Mouse (Mus musculus) natural killer cell, adult 2 months (primary cell): ENCODE data around the gene Unc80.
"Not testable (repeated sequence)": the region's sequence is repeated elsewhere in the genome, so short reads cannot be mapped to it uniquely, and the experiment has no call there.

Experiments used
- DNase-seq, 2 experiments: peaks; one replicate each; pipeline ENCODE4 v3.0.0; 2022; ENCODE audit warnings: low spot score in 2 of 2

Gene Unc80

GRCm38 (mm10) chr1:66617188-66617587 is 149.0 kb downstream of the Unc80 start:
- no peak for DNase-seq

GRCm38 (mm10) chr1:66638177-66638576 is 170.0 kb downstream of the Unc80 start:
- no peak for DNase-seq

GRCm38 (mm10) chr1:66646894-66647293 is 178.7 kb downstream of the Unc80 start:
- no peak for DNase-seq

DNA sequence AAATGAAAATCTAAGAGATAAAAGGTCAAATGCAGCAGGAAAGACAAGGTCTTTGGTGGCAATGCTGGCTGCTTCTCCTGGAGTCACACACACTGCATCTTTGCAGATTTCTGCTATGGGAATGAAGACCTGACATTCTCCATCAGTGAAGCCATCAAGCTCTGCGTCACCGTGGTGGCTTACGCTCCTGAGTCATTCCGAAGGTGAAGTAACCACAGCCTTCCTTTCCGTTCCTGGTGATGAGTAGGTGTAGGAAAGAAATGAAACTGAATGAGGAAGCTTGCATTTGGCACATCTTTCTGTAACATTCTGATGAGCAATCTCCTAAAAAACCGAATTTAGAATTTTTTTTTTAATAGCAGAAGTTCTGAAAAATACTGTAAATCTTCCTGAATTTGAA is 181.4 kb downstream of the Unc80 start:
- no peak for DNase-seq

DNA sequence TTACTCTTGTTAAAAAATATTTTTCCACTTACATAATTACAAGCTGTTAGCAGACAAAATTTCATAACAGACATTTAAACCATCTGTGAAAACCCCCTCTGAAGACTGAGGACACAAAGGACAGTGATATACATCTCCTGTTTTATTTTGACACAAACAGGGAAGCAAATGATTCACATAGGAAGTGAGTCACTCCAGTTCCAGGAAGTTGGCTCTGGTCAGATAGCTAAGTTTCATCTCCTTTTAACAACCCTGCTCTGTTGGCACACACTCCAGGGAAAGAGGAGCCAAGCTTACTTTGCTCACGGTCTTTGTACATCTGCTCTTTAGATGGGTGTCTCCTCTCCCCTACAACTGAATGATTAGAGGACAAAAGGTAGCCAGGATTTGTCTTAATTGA is 181.8 kb downstream of the Unc80 start:
- DNase-seq = no peak

DNA sequence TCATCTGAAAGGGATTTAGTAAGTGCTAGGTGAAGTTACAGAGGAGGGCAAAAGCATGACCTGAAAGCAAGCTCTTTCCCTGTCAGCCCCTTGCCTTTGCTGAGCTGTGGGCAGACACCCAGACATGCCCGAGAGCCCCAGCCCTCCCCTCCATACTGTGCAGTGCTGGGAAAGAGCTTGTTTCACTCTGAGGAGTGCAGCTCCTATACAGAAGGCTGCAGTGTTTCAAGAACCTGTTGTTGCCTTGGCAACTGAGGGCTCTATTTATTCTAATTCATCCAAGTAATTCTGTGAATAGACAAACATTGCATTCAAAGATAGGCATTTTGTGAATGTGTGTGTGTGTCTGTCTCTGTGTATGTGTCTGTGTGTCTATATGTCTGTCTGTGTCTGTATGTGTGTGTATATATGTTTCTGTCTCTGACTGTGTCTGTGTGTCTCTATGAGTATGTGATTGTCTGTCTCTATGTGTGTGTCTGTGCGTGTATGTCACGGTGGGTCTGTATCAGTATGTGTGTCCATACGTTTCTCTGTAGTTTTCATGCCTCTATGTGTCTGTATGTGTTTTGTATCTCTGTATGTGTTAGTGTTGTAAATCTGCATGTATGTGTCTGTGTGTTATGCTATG is 187.1 kb downstream of the Unc80 start:
- DNase-seq = no peak

DNA sequence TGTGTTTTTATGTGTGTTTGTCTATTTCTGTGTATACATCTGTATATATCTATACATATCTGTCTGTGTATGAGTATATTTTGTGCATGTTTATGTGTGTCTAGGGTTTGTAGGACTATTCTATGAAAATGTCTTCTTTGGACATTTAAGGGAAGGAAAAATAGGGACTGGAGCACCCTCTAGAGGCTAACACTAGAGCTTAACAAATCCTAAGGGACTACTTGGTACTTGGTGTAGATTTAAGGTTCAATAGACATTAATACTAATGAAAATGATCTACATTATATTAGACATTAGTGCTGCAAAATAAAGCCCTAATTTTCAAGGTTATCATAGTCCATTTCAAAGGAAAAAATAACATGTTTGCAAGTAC is 187.6 kb downstream of the Unc80 start:
- DNase-seq = no peak

DNA sequence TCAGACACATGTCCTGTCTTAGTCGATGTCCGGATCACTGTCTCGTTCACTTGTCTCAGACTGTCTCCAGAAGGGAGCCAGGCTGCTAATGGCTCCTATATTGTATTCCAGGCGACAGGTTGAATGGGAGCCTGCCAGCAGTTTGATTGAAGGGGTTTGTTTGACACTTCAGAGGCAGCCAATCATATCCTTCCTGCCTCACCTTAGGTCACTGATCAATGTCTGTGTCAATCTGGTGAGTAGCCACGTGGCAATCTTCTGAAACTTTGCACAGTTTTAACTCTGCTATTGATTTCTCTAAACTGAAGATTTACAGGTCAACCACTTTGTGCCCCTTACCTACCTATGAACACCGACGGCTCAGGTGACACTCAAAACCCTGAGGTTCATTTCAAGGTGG is 203.3 kb downstream of the Unc80 start:
- no peak for DNase-seq

DNA sequence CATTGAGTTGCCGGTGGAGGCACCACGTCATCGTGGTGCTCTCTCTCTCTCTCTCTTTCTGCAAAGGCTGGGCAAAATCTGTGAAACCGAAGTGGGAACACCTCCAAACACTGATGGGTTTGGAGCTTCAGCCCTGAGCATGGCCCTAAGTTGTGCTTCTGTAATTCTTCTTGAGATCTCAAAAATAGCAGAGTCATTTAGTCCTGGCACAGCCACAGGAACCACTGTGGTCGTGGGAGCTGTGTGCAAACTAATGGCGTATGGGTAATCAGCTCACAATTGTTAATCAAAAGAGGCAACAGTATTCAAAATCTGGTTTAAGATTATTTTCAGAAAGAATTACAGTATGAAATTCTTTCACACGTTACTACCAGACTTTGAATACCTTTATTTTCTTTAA is 204.6 kb downstream of the Unc80 start:
- no peak for DNase-seq

GRCm38 (mm10) chr1:66677928-66678327 is 209.8 kb downstream of the Unc80 start:
- DNase-seq = no peak

GRCm38 (mm10) chr1:66678662-66679061 is 210.5 kb downstream of the Unc80 start:
- no peak for DNase-seq

- no peak for DNase-seq
Measured at GRCm38 (mm10) chr1:66682974-66683373, 214.8 kb downstream of the Unc80 start.

DNA sequence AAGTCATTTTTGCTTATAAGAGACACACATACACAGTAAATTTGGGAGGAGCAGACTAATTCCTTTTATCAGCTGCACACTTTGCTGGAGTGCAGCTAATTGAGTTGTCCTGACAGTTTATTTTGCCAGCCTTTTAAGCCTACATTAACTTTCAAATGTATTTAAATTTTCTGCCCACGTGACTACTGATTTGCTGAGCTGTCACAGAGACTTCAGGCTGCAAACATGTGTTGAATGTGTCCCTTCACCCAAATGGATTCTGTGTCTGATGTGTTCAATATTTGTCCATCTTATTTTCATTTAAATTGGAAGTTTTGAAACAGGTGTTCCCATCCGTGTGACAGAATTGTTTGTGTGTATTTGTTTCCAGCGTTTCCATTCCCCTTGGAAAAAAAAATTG is 223.6 kb downstream of the Unc80 start:
- no peak for DNase-seq

- no peak for DNase-seq
Measured at GRCm38 (mm10) chr1:66692308-66692707, 224.1 kb downstream of the Unc80 start.

- no peak for DNase-seq
Measured at GRCm38 (mm10) chr1:66692780-66693392, 224.7 kb downstream of the Unc80 start.

DNA sequence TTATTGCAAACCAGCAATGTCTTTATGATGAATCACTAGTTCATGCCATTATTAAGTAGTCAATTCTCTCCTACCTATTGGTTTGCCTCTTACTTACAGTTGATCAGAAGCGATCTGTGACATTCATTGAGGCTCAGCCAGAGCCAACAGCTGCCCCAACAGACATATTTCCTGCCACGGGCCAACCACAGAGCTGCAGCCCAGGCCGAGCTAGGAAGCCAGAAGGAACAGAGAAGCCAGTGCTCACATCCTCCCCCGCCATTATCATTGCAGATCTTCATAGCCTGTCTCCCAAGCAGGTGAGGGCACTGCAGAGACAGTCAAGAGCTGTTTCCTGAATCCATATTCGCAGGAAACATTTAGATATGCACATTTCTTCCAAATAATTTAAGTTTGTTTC is 226.1 kb downstream of the Unc80 start:
- DNase-seq = no peak

DNA sequence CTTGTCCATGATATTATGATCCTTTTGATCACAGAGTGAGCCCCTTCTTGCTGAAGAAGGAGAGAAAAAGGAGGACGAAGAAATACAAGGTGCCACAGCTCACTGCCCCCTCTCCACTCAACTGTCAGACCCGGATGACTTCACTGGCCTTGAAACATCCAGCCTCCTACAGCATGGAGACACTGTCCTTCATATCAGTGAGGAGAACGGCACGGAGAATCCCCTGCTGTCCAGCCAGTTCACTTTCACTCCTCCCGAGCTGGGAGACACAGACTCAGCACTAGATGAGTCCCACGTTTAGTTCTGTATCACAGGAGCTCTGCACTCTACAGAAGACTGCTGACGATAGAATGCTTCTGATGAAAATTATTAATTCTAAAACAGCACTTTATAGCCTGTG is 227.1 kb downstream of the Unc80 start:
- no peak for DNase-seq

DNA sequence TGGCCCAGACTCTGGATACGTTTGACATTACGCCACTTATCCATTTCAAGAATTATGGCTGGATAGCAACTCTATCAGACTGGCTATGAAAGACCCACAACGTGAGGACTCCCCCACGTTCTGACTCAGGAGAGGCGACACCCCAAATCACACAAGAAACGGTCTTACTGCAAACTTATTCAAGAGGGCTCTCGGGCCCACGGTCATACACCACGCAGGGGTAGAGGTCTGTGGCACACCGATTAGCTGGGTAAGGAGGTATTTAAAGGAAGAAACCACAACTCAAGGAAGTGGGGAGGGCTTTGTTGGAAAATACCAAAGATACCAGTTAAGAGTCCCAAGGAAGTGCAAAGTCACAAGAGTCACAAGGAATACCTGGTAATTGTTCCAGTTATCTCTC is 231.5 kb downstream of the Unc80 start:
- not testable (repeated sequence) for DNase-seq

DNA sequence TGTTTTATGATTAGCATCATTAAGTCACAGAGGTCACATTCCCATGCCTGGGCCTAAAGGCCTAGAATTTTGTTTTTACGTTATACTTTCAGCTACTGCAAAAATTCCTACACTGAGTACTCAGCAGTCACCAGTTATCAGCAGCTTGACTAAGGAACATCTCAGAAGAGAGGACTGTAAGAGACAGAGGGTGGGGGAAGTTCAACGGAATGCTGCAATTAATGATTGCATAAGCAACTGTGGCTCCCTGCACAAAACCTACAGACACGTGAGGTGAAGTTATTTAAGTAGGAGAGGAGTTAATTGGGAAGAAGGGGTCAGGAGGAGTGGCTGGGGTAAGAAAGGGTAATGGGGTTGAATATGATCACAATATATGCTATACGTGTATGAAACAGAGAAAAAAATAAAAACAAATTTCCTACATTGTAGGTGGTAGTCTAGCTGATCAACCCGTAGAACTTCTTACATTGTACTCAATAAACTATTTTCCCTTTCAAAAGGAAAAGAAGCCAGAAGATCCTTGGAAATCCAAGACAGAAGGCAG is 232.1 kb downstream of the Unc80 start:
- DNase-seq = no peak

DNA sequence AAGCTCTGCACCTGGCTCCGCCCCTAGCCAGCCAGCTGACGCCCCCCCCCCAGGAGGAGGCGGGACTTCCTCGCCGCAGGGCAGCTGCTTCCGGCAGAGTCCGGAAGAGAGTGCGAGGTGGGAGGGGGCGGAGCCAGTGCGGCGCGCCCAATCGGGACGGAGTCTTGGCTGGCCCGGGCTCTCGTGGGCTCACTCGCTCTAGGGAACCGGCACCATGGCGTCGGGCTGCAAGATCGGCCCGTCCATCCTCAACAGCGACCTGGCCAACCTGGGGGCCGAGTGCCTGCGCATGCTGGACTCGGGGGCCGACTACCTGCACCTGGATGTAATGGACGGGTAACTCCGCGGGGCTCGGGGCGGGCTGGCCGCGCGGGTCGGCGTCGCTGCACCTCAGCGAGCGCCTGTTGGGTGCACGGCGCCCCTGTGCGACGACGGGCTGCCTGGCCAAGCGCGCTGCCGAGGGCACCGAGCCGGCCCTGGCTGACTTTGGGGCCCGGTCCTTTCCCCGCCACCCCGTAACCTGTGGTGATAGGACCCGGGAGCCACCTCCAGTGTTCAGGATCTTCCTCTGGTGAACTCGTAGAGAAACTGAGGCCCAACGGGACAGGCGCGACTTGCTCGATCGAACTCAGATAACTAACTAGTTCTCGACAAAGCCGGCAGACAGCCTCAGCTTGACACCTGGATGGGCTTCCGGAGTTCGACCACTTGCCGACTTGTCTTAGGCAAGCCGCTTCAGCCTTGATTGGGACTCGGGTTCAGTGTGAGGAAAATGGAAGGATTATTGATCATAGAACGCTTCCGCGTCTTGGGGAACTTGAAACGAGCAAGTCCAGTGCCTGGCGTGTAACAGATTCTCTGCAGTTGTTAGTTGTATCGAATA is 232.8 kb downstream of the Unc80 start, which contains the start of gene Rpe:
TSS of gene Rpe (plus strand) at position 139 of the 883 bp plus-strand sequence.
- DNase-seq = peak; percentile 85 to 90

GRCm38 (mm10) chr1:66701576-66701940 is 233.4 kb downstream of the Unc80 start:
- DNase-seq = no peak

DNA sequence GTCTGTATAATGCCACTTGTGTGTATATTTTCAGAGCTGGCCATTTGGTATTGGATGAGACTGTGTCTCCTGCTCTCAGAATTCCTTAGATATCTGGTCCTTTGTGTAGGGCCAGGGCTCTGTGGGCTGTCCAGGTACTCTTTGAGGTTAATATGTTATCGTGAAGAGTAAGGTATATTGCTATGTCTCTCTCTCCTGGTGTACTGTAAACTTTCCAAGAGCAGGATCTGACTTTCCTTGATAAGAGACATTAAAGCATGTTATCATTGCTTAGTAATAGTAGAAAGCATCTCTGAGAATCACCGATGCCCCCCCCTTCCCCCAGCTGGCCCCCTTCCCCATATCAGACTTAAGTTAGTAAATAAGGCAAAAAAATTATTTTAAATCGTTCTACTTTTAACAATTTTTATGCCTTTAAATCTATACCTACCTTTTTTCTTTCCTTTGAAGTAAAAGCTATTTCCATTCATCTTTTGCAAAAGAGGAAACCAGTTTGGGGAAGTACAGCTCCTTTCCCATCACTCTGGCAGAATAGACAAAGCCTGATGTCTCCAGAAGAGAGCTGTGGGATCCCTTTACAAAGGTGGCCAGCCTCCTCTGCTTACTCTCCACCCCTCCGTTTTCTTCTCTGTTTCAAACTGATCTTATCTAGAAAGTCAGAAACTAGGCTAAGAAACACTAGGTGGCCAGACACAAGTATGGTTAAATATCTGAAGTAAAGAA is 234.6 kb downstream of the Unc80 start:
- no peak for DNase-seq
